In genomic region chr19:58437441-58438071, GRCm38 (mm10) we compare ENCODE assay signal across 19 mouse cellular contexts. TPM values are rescaled to one million over a fixed set of nuclear protein-coding genes. Genes with fewer than 3 reads are reported as not detected.
DNase-seq lines count a peak whose midpoint lies in the region; ATAC-seq and TF ChIP-seq lines count a peak whose summit lies in the region.
"Had no signal": no experiment of that assay in that cellular context is flagged by ENCODE, and none has a peak within 500 bp of the region (broad histone marks: within the 10 kb centered on the region; RNA-seq: fewer than 3 reads in every experiment).

No protein-coding gene starts in this region.

- H3K36me3 ChIP-seq in forebrain, postnatal 0 days (ENCODE audit: insufficient read depth) = no peaks in the 10 kb centered on the region
- H3K36me3 ChIP-seq in forebrain, embryonic 13.5 days (ENCODE audit: poor library complexity, severe bottlenecking) = no peaks in the 10 kb centered on the region
- H3K36me3 ChIP-seq in limb, embryonic 13.5 days = no peaks in the 10 kb centered on the region
- no peaks in the 10 kb centered on the region for H3K36me3 ChIP-seq in limb, embryonic 10.5 days
- H3K36me3 ChIP-seq in myocyte (ENCODE audit: control insufficient read depth, insufficient read depth) = no peaks in the 10 kb centered on the region
- H3K36me3 ChIP-seq: G1E; hindbrain, embryonic 15.5 days; limb, embryonic 12.5 days; midbrain, embryonic 15.5 days had no signal

- no peak for TF ChIP-seq CTCF in forebrain, postnatal 0 days (IDR thresholded peaks at IDR 0.05; ENCODE audit: low read depth)
- TF ChIP-seq CTCF in brain, embryonic 14.5 days (IDR thresholded peaks at IDR 0.05; ENCODE audit: borderline replicate concordance, extremely low read depth, insufficient read depth, insufficient read length) = no peak

- no peaks in the 10 kb centered on the region for H3K4me1 ChIP-seq in forebrain, postnatal 0 days (ENCODE audit: insufficient read depth)
- peaks cover 23% of the 10 kb centered on the region for H3K4me1 ChIP-seq in forebrain, embryonic 13.5 days
- peaks cover 27% of the 10 kb centered on the region for H3K4me1 ChIP-seq in limb, embryonic 13.5 days
- peaks cover 21% of the 10 kb centered on the region; the same call in 1 of the 2 replicates for H3K4me1 ChIP-seq in limb, embryonic 10.5 days

- no peak overlapping the region for H3K27ac ChIP-seq in forebrain, postnatal 0 days (ENCODE audit: low read depth, low read length)
- no peak overlapping the region for H3K27ac ChIP-seq in forebrain, embryonic 13.5 days
- H3K27ac ChIP-seq in limb, embryonic 13.5 days = no peak overlapping the region
- H3K27ac ChIP-seq in limb, embryonic 10.5 days = no peak overlapping the region; the same call in 1 of the 2 replicates
- H3K27ac ChIP-seq: gastrocnemius, adult 2 months; hindbrain, embryonic 15.5 days; limb, embryonic 12.5 days; midbrain, embryonic 15.5 days had no signal

- no peaks in the 10 kb centered on the region for H3K79me2 ChIP-seq in myocyte (ENCODE audit: control insufficient read depth, insufficient read depth)

- H3K4me3 ChIP-seq in forebrain, postnatal 0 days (ENCODE audit: low read depth, low read length) = no peak overlapping the region
- H3K4me3 ChIP-seq in forebrain, embryonic 13.5 days = no peak overlapping the region
- no peak overlapping the region for H3K4me3 ChIP-seq in limb, embryonic 13.5 days
- H3K4me3 ChIP-seq in limb, embryonic 10.5 days = no peak overlapping the region
- H3K4me3 ChIP-seq in myocyte = no peak overlapping the region
- H3K4me3 ChIP-seq: gastrocnemius, adult 2 months; hindbrain, embryonic 15.5 days; limb, embryonic 12.5 days; midbrain, embryonic 15.5 days had no signal

- peak; percentile 80; the same call in 1 of the 2 replicates for ATAC-seq in forebrain, postnatal 0 days
- ATAC-seq in forebrain, embryonic 13.5 days = no peak
- peak; percentile 51; the same call in 1 of the 2 replicates for ATAC-seq in limb, embryonic 13.5 days (ENCODE audit: low FRiP score, low read depth)
- ATAC-seq: midbrain, embryonic 15.5 days had no signal

- no peak overlapping the region for H3ac ChIP-seq in myocyte (ENCODE audit: control insufficient read depth, insufficient read length)

- no peaks in the 10 kb centered on the region for H3K27me3 ChIP-seq in forebrain, postnatal 0 days (ENCODE audit: insufficient read depth, low read length)
- peaks cover 24% of the 10 kb centered on the region for H3K27me3 ChIP-seq in forebrain, embryonic 13.5 days
- H3K27me3 ChIP-seq in limb, embryonic 13.5 days = no peaks in the 10 kb centered on the region
- no peaks in the 10 kb centered on the region for H3K27me3 ChIP-seq in limb, embryonic 10.5 days (ENCODE audit: low read depth, poor library complexity, severe bottlenecking)
- H3K27me3 ChIP-seq in myocyte (ENCODE audit: control insufficient read depth, insufficient read depth, insufficient read length) = no peaks in the 10 kb centered on the region
- H3K27me3 ChIP-seq: hindbrain, embryonic 15.5 days; midbrain, embryonic 15.5 days had no signal

- H3K9ac ChIP-seq in forebrain, postnatal 0 days = no peak overlapping the region
- H3K9ac ChIP-seq in forebrain, embryonic 13.5 days = no peak overlapping the region
- no peak overlapping the region for H3K9ac ChIP-seq in limb, embryonic 13.5 days
- H3K9ac ChIP-seq: hindbrain, embryonic 15.5 days; limb, embryonic 12.5 days; midbrain, embryonic 15.5 days had no signal

- no peak for TF ChIP-seq POLR2A in brain, embryonic 14.5 days (IDR thresholded peaks at IDR 0.05; ENCODE audit: borderline replicate concordance, extremely low read depth, insufficient read depth, insufficient read length, poor library complexity, severe bottlenecking)
- no peak for TF ChIP-seq POLR2A in myocyte (IDR thresholded peaks at IDR 0.05; ENCODE audit: insufficient read length, low read depth)

- H3K4me2 ChIP-seq in forebrain, postnatal 0 days (ENCODE audit: low read depth) = no peak overlapping the region
- no peak overlapping the region for H3K4me2 ChIP-seq in forebrain, embryonic 13.5 days
- H3K4me2 ChIP-seq in limb, embryonic 13.5 days (replicated peaks) = no peak overlapping the region
- H3K4me2 ChIP-seq in myocyte (ENCODE audit: low read depth) = peak overlapping the region; percentile 74
- H3K4me2 ChIP-seq: heart, embryonic 11.5 days; hindbrain, embryonic 15.5 days; limb, embryonic 12.5 days; midbrain, embryonic 15.5 days had no signal

- no peak for DNase-seq in forebrain, postnatal 0 days
- DNase-seq in limb, embryonic 10.5 days (ENCODE audit: low spot score) = no peak
- DNase-seq in brain, embryonic 14.5 days (ENCODE audit: low read depth) = peak; percentile 40
- DNase-seq in frontal cortex, postnatal 14 days (ENCODE audit: low spot score in 2 of 2) = no peak
- DNase-seq in gastrocnemius, postnatal 10 days = no peak
- DNase-seq: cerebellum, adult 2 months; gastrocnemius, adult 2 months; kidney, postnatal 25 days; lung, postnatal 14 days; right cerebral cortex, postnatal 14 days; thymus, adult 18-20 months had no signal

- no peaks in the 10 kb centered on the region for H3K9me3 ChIP-seq in forebrain, postnatal 0 days (ENCODE audit: low read length)
- no peaks in the 10 kb centered on the region for H3K9me3 ChIP-seq in forebrain, embryonic 13.5 days (replicated peaks)
- H3K9me3 ChIP-seq in limb, embryonic 13.5 days = no peaks in the 10 kb centered on the region
- H3K9me3 ChIP-seq in limb, embryonic 10.5 days (replicated peaks) = no peaks in the 10 kb centered on the region
- H3K9me3 ChIP-seq: hindbrain, embryonic 15.5 days; limb, embryonic 12.5 days; midbrain, embryonic 15.5 days had no signal

- 47% methylated on average over 10 of the region's 10 CpGs for WGBS in forebrain, postnatal 0 days
- WGBS in forebrain, embryonic 13.5 days = 57% methylated on average over 10 of the region's 10 CpGs
- WGBS in limb, embryonic 13.5 days = 78% methylated on average over 10 of the region's 10 CpGs
- 87% methylated on average over 10 of the region's 10 CpGs for WGBS in limb, embryonic 10.5 days

TF ChIP-seq in myocyte, 11 proteins besides CTCF, POLR2A, EP300 and RAD21:
- no peak for TF ChIP-seq POLR2AphosphoS2 (IDR thresholded peaks at IDR 0.05; ENCODE audit: insufficient read length, low read depth)
- TF ChIP-seq MYOD1 (IDR thresholded peaks at IDR 0.05; ENCODE audit: control insufficient read depth in 1 of 3, insufficient read length in 2 of 3, low read depth in 2 of 3) = peak in 1 of 3 experiments; percentile 55
TF ChIP-seq in myocyte: peak in this region for 1.

RNA-seq across cellular contexts. Expression of gene Gfra1, which starts 18.2 kb away (rescaled TPM):
- 28.5 and 48.9 TPM in 2 replicates for total RNA-seq in forebrain, postnatal 0 days (2014; rRNA removed)
- 16.1 and 23.5 TPM in 2 replicates for polyA plus RNA-seq in forebrain, postnatal 0 days (2015; fragmentation: Nextera tagmentation; extraction: Ambion mirVana)
- 15.2 and 15.4 TPM in 2 replicates for polyA plus RNA-seq in forebrain, embryonic 13.5 days (2015; fragmentation: Nextera tagmentation; extraction: Ambion mirVana)
- 23.2 and 25.4 TPM in 2 replicates for polyA plus RNA-seq in limb, embryonic 13.5 days (2015; fragmentation: Nextera tagmentation; extraction: Ambion mirVana)
- polyA plus RNA-seq in limb, embryonic 10.5 days (2016; fragmentation: Nextera tagmentation; extraction: Ambion mirVana) = 3.0 and 5.1 TPM in 2 replicates
- polyA plus RNA-seq in brain, embryonic 14.5 days (2012; rRNA removed) = 19.6 and 44.8 TPM in 2 replicates
- polyA plus RNA-seq in myocyte (2012; fragmentation: generic; extraction: Trizol) = 4.6 TPM
- total RNA-seq in gastrocnemius, postnatal 10 days (2021) = 10 to 100 TPM in 1 of 2 experiments, 1 to 10 TPM in 1; 9.5 to 10.3 TPM
- polyA plus RNA-seq: G1E had no signal
